Mouse (Mus musculus) kidney, embryonic 16.5 days (tissue): ENCODE measurements around the gene Rasgrf1. TPM values are rescaled to one million over a fixed set of nuclear protein-coding genes. Genes with fewer than 3 reads are reported as not detected.

ENCODE experiments used
- ATAC-seq: fragments of 200-750 bp; cut with Nextera tagmentation; 2 replicates; pipeline ENCODE4 v1.8.0; 2017; ENCODE audit warnings: moderate TSS enrichment; ENCODE audit not compliant: low FRiP score, low TSS enrichment
- H3K27ac ChIP-seq: fragments of 300-500 bp; sonication (generic); 2 replicates; pipeline ENCODE4 v1.5.1; 2014; ENCODE audit warnings: low read length
- H3K27me3 ChIP-seq: fragments of 300-500 bp; sonication (generic); 2 replicates; pipeline ENCODE4 v1.6.1; 2014; ENCODE audit warnings: low read length, control low read depth, mixed read lengths; ENCODE audit not compliant: insufficient read depth
- H3K36me3 ChIP-seq: fragments of 300-500 bp; sonication (generic); 2 replicates; pipeline ENCODE4 v1.6.1; 2014; ENCODE audit warnings: low read length, control low read depth, mixed read lengths; ENCODE audit not compliant: insufficient read depth
- H3K4me1 ChIP-seq: fragments of 300-500 bp; sonication (generic); 2 replicates; pipeline ENCODE4 v1.6.1; 2014; ENCODE audit warnings: low read length, control low read depth, mixed read lengths; ENCODE audit not compliant: insufficient read depth
- H3K4me2 ChIP-seq: fragments of 300-500 bp; sonication (generic); replicated peaks from 2 replicates; pipeline ENCODE4 v1.6.1; 2014; ENCODE audit warnings: low read depth, low read length
- H3K4me3 ChIP-seq: fragments of 300-500 bp; sonication (generic); 2 replicates; pipeline ENCODE4 v1.5.1; 2014; ENCODE audit warnings: mild to moderate bottlenecking, low read length
- H3K9ac ChIP-seq: fragments of 300-500 bp; sonication (generic); replicated peaks from 2 replicates; pipeline ENCODE4 v1.6.1; 2014; ENCODE audit warnings: low read length
- H3K9me3 ChIP-seq: fragments of 300-500 bp; sonication (generic); 2 replicates; pipeline ENCODE4 v1.6.1; 2016; ENCODE audit warnings: low read length, control low read depth
- WGBS: fragments of 180-500 bp; shearing (Covaris S2); extraction: QIAGEN DNeasy Blood & Tissue Kit; methylation state at CpG from one replicate; pipeline ENCODE4 v1.1.7; 2014; 5-methylcytosine and 5-hydroxymethylcytosine counted together
- polyA plus RNA-seq: library from polyadenylated mRNA; unstranded; fragments of >200 nt; fragmentation: Nextera tagmentation; extraction: Ambion mirVana; gene quantifications from 2 replicates; pipeline ENCODE4 v1.2.1, GENCODE M21; 2015

The Rasgrf1 gene
- polyA plus RNA-seq, 1 experiment from 2014 or later = 0.20 TPM

DNA sequence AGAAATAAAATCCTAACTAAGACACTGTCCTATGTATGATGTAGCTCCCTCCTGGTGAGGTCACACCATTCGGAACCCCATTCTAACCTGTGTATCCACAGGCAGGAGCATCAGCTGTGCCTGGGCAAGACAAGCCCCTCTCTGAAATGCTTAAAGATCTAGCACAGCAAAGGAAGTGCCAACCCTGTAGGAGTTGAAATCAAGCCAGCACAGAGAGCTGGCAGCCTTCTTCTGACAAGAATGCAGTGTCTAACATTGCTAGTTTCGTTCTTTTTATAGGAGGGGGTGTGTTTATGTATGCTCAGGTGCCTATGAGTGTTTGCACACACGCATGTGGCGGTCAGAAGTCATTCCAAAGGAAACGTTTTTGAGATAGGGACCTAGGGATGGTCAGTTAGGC is 34.2 kb upstream of the Rasgrf1 start:
- no peak overlapping the region for H3K27ac ChIP-seq
- H3K9ac ChIP-seq = no peak overlapping the region
- H3K4me1 ChIP-seq = no peaks in the 10 kb centered on the region
- H3K27me3 ChIP-seq = peaks cover 74% of the 10 kb centered on the region
- H3K9me3 ChIP-seq = peaks cover 14% of the 10 kb centered on the region
- no peak for ATAC-seq
- H3K4me3 ChIP-seq = no peak overlapping the region
- H3K4me2 ChIP-seq = no peak overlapping the region
- H3K36me3 ChIP-seq = no peaks in the 10 kb centered on the region
- 53% methylated on average over 5 of the region's 5 CpGs for WGBS

DNA sequence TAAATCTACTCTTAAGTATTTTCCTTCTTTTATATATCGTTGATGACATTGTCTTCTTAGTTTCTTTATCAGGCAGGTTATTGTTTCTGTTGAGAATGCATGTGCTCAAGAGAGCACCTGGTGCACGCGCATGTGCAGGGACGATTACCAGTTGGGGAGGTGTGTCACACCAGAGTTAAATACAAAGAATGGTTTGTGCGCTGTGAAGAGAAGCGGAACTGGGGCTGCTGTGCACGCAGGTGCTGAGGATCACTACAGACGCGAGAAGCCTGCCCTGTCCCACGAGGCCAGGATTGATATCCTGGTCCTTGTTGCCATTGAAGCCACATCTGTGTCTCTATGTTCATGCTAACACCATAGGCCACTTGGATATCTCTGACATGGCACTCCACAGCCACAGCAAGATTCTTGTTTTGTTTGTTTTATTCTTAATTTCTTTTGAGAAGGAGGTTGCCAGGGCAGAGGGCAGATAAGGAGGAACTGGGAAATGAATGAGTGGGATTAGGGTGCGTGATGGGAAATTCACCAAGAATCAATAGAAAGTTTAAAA is 31.2 kb upstream of the Rasgrf1 start:
- no peaks in the 10 kb centered on the region for H3K36me3 ChIP-seq
- H3K9ac ChIP-seq = no peak overlapping the region
- peaks cover 18% of the 10 kb centered on the region for H3K9me3 ChIP-seq
- H3K4me1 ChIP-seq = no peaks in the 10 kb centered on the region
- H3K4me2 ChIP-seq = no peak overlapping the region
- H3K27ac ChIP-seq = no peak overlapping the region
- no peak overlapping the region for H3K4me3 ChIP-seq
- 47% methylated on average over 11 of the region's 11 CpGs for WGBS
- H3K27me3 ChIP-seq = peaks cover 70% of the 10 kb centered on the region
- no peak for ATAC-seq

DNA sequence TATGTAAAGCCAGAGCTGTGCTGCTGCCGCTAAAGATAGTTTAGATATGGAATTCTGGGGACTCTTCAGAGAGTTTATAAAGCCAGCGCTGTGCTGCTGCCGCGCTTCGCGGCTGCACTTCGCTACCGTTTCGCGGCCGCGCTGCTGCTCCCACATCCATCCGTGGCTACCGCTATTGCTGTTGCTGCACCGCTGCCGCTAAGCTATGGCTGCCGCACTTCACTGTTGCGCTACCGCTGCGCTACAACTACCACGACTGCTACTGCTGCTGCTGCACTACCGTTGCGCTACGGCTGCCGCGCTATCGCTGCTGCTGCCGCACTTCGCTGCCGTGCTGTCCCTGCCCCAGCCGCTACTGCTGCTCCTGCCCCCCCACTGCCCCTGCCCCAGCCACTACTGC is 30.1 kb upstream of the Rasgrf1 start:
- no peak overlapping the region for H3K9ac ChIP-seq
- no peaks in the 10 kb centered on the region for H3K4me1 ChIP-seq
- 55% methylated on average over 31 of the region's 31 CpGs for WGBS
- no peak overlapping the region for H3K4me2 ChIP-seq
- H3K4me3 ChIP-seq = no peak overlapping the region
- peaks cover 63% of the 10 kb centered on the region for H3K27me3 ChIP-seq
- peaks cover 18% of the 10 kb centered on the region for H3K9me3 ChIP-seq
- no peak for ATAC-seq
- H3K36me3 ChIP-seq = no peaks in the 10 kb centered on the region
- no peak overlapping the region for H3K27ac ChIP-seq

- no peak overlapping the region for H3K9ac ChIP-seq
- ATAC-seq = no peak
- H3K27me3 ChIP-seq = peaks cover 65% of the 10 kb centered on the region
- WGBS = 46% methylated on average over 7 of the region's 7 CpGs
- no peaks in the 10 kb centered on the region for H3K36me3 ChIP-seq
- no peak overlapping the region for H3K27ac ChIP-seq
- peaks cover 18% of the 10 kb centered on the region for H3K9me3 ChIP-seq
- no peak overlapping the region for H3K4me3 ChIP-seq
- no peaks in the 10 kb centered on the region for H3K4me1 ChIP-seq
- H3K4me2 ChIP-seq = no peak overlapping the region
These were observed 28.2 kb upstream of the Rasgrf1 start for GRCm38 (mm10) chr9:89881552-89881951.

- 52% methylated on average over 7 of the region's 7 CpGs for WGBS
- Histone ChIP-seq H3K4me1 (no peaks in the 10 kb centered on the region), H3K4me2 (no peak overlapping the region), H3K27me3 (peaks cover 64% of the 10 kb centered on the region), H3K27ac (no peak overlapping the region), H3K36me3 (no peaks in the 10 kb centered on the region), H3K9ac (no peak overlapping the region), H3K4me3 (no peak overlapping the region), H3K9me3 (peaks cover 18% of the 10 kb centered on the region)
- no peak for ATAC-seq
These were observed 27.1 kb upstream of the Rasgrf1 start for GRCm38 (mm10) chr9:89882583-89882982.

DNA sequence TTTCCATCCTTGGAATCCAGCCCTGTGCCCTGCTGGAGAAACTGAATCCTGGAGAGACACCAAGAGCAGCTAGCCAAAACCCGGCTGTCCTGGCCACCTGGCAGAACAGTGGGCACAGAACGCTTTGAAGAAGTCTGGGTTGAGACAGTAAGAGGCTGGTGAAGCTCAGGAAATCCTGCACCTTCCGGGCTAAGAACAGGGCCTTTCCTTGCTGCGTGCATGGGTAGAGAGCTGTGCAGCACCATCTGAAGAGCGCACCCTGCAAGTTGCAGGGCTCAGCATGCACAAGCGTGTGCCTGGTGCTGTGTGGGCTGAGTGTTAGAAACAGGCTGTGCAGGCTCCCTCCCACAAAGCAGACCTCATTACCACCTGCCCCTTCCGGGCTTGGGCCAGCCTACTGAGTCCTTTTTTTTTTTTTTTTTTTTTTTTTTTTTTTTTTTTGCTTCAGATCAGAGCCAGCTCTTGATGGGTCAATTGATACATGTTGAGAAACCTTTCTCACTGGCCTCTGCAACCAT is 23.9 kb upstream of the Rasgrf1 start:
- no peak overlapping the region for H3K4me2 ChIP-seq
- no peak for ATAC-seq
- no peak overlapping the region for H3K27ac ChIP-seq
- H3K4me3 ChIP-seq = no peak overlapping the region
- 24% methylated on average over 7 of the region's 7 CpGs for WGBS
- no peak overlapping the region for H3K9ac ChIP-seq
- H3K4me1 ChIP-seq = no peaks in the 10 kb centered on the region
- no peaks in the 10 kb centered on the region for H3K36me3 ChIP-seq
- peaks cover 43% of the 10 kb centered on the region for H3K27me3 ChIP-seq
- H3K9me3 ChIP-seq = 0 out of 2 replicates have a peak, but pooled peaks cover 4% of the 10 kb centered on the region

- H3K27ac ChIP-seq = no peak overlapping the region
- no peaks in the 10 kb centered on the region for H3K4me1 ChIP-seq
- no peaks in the 10 kb centered on the region for H3K36me3 ChIP-seq
- no peak overlapping the region for H3K4me3 ChIP-seq
- peaks cover 8% of the 10 kb centered on the region for H3K27me3 ChIP-seq
- no peak for ATAC-seq
- H3K9ac ChIP-seq = no peak overlapping the region
- no peaks in the 10 kb centered on the region for H3K9me3 ChIP-seq
- WGBS = 77% methylated on average over 10 of the region's 10 CpGs
- H3K4me2 ChIP-seq = no peak overlapping the region
These were observed 18.0 kb upstream of the Rasgrf1 start for GRCm38 (mm10) chr9:89891534-89892293.

DNA sequence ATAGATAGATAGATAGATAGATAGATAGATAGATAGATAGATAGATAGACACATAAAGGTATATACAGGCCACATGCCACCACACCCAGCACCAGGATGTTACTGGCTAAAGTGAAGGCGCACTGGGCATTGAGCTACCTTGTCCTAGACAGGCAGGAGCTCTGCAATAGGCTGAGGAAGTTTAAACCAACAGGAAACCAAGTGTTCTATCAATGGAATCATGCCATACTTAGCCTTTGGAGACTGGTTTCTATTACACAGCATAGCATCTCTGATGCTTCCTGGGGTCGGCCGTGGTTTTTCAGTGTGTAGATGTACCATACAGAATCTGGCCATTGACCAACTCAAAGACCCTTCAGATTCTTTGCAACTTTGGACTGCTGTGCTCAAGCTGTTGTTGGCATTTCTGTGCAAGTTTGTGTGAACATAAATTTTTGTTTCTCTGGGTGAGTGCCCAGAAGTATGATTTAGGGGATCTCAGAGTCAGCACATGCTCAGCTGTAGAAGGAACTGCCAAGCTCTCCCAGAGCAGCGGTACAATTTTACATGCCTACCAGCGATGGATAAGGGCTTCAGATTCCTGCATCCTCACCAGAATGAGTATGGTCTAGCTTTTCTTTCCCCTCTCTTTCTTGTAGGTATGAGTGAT is 17.0 kb upstream of the Rasgrf1 start:
- no peak overlapping the region for H3K4me3 ChIP-seq
- H3K9me3 ChIP-seq = no peaks in the 10 kb centered on the region
- H3K27me3 ChIP-seq = peaks cover 3% of the 10 kb centered on the region; the same call in 1 of the 2 replicates
- H3K27ac ChIP-seq = no peak overlapping the region
- H3K4me1 ChIP-seq = no peaks in the 10 kb centered on the region
- no peaks in the 10 kb centered on the region for H3K36me3 ChIP-seq
- WGBS = 88% methylated on average over 5 of the region's 5 CpGs
- no peak overlapping the region for H3K9ac ChIP-seq
- H3K4me2 ChIP-seq = no peak overlapping the region
- no peak for ATAC-seq

GRCm38 (mm10) chr9:89900111-89900824 is 9.4 kb upstream of the Rasgrf1 start:
- Histone ChIP-seq H3K36me3 (no peaks in the 10 kb centered on the region), H3K4me3 (no peak overlapping the region), H3K4me2 (no peak overlapping the region), H3K4me1 (no peaks in the 10 kb centered on the region), H3K27ac (no peak overlapping the region), H3K27me3 (peaks cover 21% of the 10 kb centered on the region; the same call in 1 of the 2 replicates), H3K9me3 (no peaks in the 10 kb centered on the region), H3K9ac (no peak overlapping the region)
- WGBS = 39% methylated on average over 14 of the region's 14 CpGs
- ATAC-seq = no peak
